Mouse (Mus musculus): ENCODE measurements at regions not wholly inside any gene's neighbourhood (a gene's known extent, or its start where the extent isn't known, plus 50 kb on each side); places are given as distances from the start of the nearest gene placed in this dataset.

DNA sequence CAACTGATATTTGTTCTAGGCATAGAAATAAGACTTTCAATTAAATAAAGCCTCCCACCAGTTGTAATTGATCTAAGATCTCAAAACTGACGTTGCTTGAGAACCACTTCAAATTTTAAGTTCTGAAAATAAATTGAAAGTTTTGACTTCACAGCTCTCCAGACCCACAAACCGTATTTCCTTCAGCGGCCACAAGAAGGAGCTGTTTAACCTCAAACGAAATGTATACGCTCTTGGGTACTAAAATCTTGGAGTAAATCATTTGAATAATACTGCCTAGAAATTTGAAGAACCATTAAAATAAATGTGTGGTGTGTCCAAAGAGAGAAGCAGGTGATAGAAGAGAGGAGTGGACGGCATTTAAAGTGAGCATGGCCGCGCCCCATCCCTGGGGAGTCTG lies 120.2 kb upstream of the Spata13 start:
- peak; percentile 11 for TF ChIP-seq CTCF (IDR thresholded peaks at IDR 0.05; ENCODE audit: low read depth, low read length)
- no peak for TF ChIP-seq POLR2A (IDR thresholded peaks at IDR 0.05; ENCODE audit: insufficient read depth, low read length)
- no peak for TF ChIP-seq EP300 (IDR thresholded peaks at IDR 0.05; ENCODE audit: insufficient read depth, low read depth, low read length)

Measured in ES-Bruce4 (cell line).